Comparison of ENCODE assay signal across 33 mouse cellular contexts in the genomic region with DNA sequence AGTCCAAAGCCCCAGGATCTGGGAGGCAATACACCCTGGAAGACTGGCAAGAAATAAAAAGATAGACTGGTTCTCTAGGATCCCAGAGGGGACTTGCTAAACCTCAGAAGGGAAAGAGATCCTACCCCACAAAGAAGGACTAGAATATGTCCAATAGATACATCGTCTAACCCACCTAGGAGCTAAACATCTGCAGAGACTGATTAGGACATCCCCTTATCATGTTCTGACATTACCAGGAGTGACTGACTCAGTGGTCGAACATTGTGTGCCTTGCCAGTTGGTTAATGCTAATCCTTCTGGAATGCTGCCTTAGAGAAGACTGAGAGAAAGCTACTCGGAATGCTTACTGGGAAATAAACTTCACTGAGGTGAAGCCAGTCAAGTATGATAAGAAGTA. TPM values are rescaled to one million over a fixed set of nuclear protein-coding genes. Genes with fewer than 3 reads are reported as not detected.
"Had no signal": no experiment of that assay in that cellular context is flagged by ENCODE, and none has a peak within 500 bp of the region (broad histone marks: within the 10 kb centered on the region; RNA-seq: fewer than 3 reads in every experiment).

No protein-coding gene starts in this region.

- H3K27me3 ChIP-seq: heart, embryonic 13.5 days; heart, embryonic 15.5 days; hindbrain, embryonic 13.5 days; hindbrain, embryonic 15.5 days; kidney, embryonic 15.5 days; limb, embryonic 13.5 days; limb, embryonic 15.5 days had no signal

- ATAC-seq: hindbrain, postnatal 0 days; intestine, embryonic 16.5 days had no signal

- H3K27ac ChIP-seq: heart, adult 2 months; heart, embryonic 13.5 days; heart, embryonic 15.5 days; hindbrain, embryonic 13.5 days; hindbrain, embryonic 15.5 days; hindbrain, postnatal 0 days; kidney, embryonic 15.5 days; kidney, postnatal 0 days; limb, embryonic 13.5 days; limb, embryonic 15.5 days had no signal

- DNase-seq: gastrocnemius, postnatal 14 days; gastrocnemius, postnatal 36 days; heart, adult 11 months; heart, adult 2 months; heart, postnatal 14 days; heart, postnatal 36 days; kidney, adult 11 months; kidney, adult 9 months; kidney, postnatal 14 days; kidney, postnatal 36 days; layer of hippocampus, postnatal 36 days; left cerebral cortex, postnatal 4 days had no signal

- H3K4me3 ChIP-seq: heart, adult 2 months; heart, embryonic 13.5 days; heart, embryonic 15.5 days; hindbrain, embryonic 13.5 days; hindbrain, embryonic 15.5 days; kidney, embryonic 15.5 days; limb, embryonic 13.5 days; limb, embryonic 15.5 days had no signal

- H3K36me3 ChIP-seq: heart, embryonic 13.5 days; heart, embryonic 15.5 days; hindbrain, embryonic 13.5 days; hindbrain, embryonic 15.5 days; kidney, embryonic 15.5 days; limb, embryonic 13.5 days; limb, embryonic 15.5 days had no signal

- H3K9me3 ChIP-seq: heart, embryonic 13.5 days; heart, embryonic 15.5 days; hindbrain, embryonic 13.5 days; hindbrain, embryonic 15.5 days; kidney, embryonic 15.5 days; limb, embryonic 13.5 days; limb, embryonic 15.5 days had no signal

- H3K4me1 ChIP-seq: hindbrain, embryonic 13.5 days; hindbrain, embryonic 15.5 days; kidney, embryonic 15.5 days; limb, embryonic 13.5 days; limb, embryonic 15.5 days had no signal

RNA-seq across cellular contexts. Expression of gene Lilrb4a, which starts 38.7 kb away (rescaled TPM):
- total RNA-seq: layer of hippocampus, postnatal 14 days had no signal

RNA-seq across cellular contexts. Expression of gene Lilr4b, which starts 49.1 kb away (rescaled TPM):
- total RNA-seq: hindbrain, postnatal 0 days; layer of hippocampus, adult 18-20 months; left cerebral cortex, postnatal 10 days had no signal
- polyA plus RNA-seq: heart, embryonic 11.5 days; hindbrain, embryonic 11.5 days; limb, embryonic 11.5 days had no signal

RNA-seq across cellular contexts. Expression of gene Gm49339, which starts 49.1 kb away (rescaled TPM):
- total RNA-seq: gastrocnemius, adult 8-10 months; hematopoietic stem cell, adult 5-6 weeks; hindbrain, postnatal 0 days; layer of hippocampus, adult 18-20 months; layer of hippocampus, postnatal 36 days; left cerebral cortex, adult 18-20 months; left cerebral cortex, postnatal 10 days; left cerebral cortex, postnatal 25 days; left cerebral cortex, postnatal 4 days had no signal
- polyA plus RNA-seq: heart, embryonic 11.5 days; hindbrain, embryonic 13.5 days; hindbrain, embryonic 15.5 days; hindbrain, postnatal 0 days; intestine, embryonic 14.5 days; intestine, embryonic 16.5 days; kidney, embryonic 15.5 days; kidney, postnatal 0 days had no signal
